Mouse (Mus musculus): Measurements from ENCODE around the gene Nectin1. TPM values are rescaled to one million over a fixed set of nuclear protein-coding genes. Genes with fewer than 3 reads are reported as not detected.

The Nectin1 gene
- 8.5 and 10.9 TPM in 2 replicates for polyA plus RNA-seq (2014; fragmentation: Nextera tagmentation; extraction: Ambion mirVana)

DNA sequence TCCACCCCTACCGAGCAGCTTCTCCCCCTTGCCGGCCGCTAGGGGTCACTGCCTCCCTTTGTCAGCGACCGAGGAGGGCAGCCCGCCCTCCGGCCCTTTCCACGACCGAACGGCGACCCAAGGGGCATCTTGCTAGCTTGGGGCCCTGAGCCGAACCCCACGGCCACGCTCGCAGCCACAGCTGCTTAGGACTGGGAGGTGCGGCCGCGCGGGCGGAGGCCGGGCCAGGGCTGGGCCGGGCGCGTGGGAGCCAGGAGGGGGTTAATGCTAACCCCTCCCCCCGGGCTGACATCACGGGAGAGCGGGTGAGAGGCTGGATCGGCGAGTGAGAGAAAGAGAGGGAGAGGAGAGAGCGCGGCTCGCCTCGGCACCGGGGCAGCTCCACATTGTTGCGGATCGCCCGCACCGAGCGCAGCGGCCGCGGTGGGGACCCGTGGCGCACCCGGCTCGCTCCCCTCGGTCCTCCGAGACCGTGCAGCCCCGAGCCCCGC, at the start of gene Nectin1:
Gene Nectin1, plus strand, starts transcription at position 338 of the 491 bp plus-strand sequence.
- peaks cover 16% of the 10 kb centered on the region for H3K4me1 ChIP-seq (replicated peaks; ENCODE audit: control insufficient read depth, insufficient read depth, low read length)
- WGBS: 0% methylated on average over 28 of the region's 51 CpGs
- peak; percentile 88 for ATAC-seq (ENCODE audit: low FRiP score)

DNA sequence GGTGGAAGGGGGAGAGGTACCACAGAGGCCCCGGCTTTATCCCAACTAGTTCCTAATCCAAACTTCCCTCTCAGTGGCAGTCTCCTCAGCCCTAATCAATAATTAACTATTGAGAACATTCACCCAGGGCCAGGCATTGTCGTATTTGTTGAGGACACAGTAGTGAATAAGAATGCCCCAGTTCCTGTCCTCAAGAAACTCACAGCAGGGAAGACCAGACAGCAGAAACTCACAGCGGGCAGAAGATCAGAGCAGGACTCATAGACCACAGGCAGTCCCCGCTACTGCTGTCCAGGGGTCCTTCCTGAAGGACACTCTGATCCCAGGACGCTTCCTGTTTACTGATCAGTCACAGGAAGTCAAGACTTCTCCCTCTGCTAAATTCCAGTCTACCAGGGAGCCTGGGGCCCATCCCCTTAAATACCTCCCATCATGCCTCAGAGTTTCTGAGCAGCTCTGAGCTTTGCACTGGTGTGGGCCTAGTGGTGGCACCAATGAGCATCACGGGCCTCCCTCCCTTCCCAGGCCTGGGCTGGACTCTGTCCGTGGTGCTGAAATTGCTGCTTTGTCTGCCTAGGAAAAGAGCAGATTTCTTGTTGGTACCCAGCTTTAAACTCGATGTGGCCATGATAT, 45.6 kb upstream of the Nectin1 start:
- Histone ChIP-seq H3K9me3 (ENCODE audit: control insufficient read depth, low read length) (no peaks in the 10 kb centered on the region), H3K4me1 (replicated peaks; ENCODE audit: control insufficient read depth, insufficient read depth, low read length) (no peaks in the 10 kb centered on the region; the same call in 1 of the 2 replicates), H3K27me3 (ENCODE audit: control insufficient read depth, insufficient read depth, low read length) (no peaks in the 10 kb centered on the region), H3K27ac (ENCODE audit: low read depth, low read length) (no peak overlapping the region), H3K4me3 (ENCODE audit: low read depth, low read length) (no peak overlapping the region), H3K4me2 (replicated peaks; ENCODE audit: low read depth, low read length) (no peak overlapping the region), H3K9ac (ENCODE audit: low read depth, low read length) (no peak overlapping the region), H3K36me3 (ENCODE audit: control insufficient read depth, insufficient read depth, low read length) (no peaks in the 10 kb centered on the region)
- peak; percentile 86 for DNase-seq (ENCODE audit: low spot score)
- 7% methylated on average over 8 of the region's 8 CpGs for WGBS
- no peak for ATAC-seq (ENCODE audit: low FRiP score)

More for the DNA sequence above, at the start of gene Nectin1:
- peak within 1 kb of the TSS; percentile 95 for H3K27ac ChIP-seq (ENCODE audit: low read depth, low read length)
- peak within 1 kb of the TSS; percentile 97 for H3K9ac ChIP-seq (ENCODE audit: low read depth, low read length)
- H3K4me2 ChIP-seq (replicated peaks; ENCODE audit: low read depth, low read length): peak within 1 kb of the TSS; percentile 74
- peak within 1 kb of the TSS; percentile 96 for H3K4me3 ChIP-seq (ENCODE audit: low read depth, low read length)
- no peaks in the 10 kb centered on the region for H3K9me3 ChIP-seq (ENCODE audit: control insufficient read depth, low read length)
- DNase-seq (ENCODE audit: low spot score): peak; percentile 90
- no peaks in the 10 kb centered on the region for H3K36me3 ChIP-seq (ENCODE audit: control insufficient read depth, insufficient read depth, low read length)
- H3K27me3 ChIP-seq (ENCODE audit: control insufficient read depth, insufficient read depth, low read length): 0 out of 2 replicates have a peak, but pooled peaks cover 2% of the 10 kb centered on the region

DNA sequence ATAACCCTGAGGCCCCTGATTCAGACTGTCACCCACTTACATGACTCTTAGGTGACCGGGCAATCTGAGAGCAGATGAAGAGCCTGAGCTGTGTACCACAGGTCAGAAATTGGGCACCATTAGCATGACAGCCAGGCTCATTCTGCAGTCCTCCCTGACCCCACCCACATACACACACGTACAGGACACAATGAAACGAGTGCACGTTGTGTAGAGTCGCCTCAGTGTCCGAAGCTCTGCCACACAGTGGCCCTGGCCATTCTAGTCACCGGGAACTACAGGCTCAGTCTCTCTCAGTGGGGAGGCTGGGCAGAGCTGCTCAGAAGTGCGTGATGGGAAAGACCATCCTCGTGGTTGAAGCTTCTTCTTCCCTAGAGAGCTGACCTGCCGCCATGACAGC, 44.9 kb upstream of the Nectin1 start:
- Histone ChIP-seq H3K27me3 (ENCODE audit: control insufficient read depth, insufficient read depth, low read length) (no peaks in the 10 kb centered on the region), H3K4me1 (replicated peaks; ENCODE audit: control insufficient read depth, insufficient read depth, low read length) (no peaks in the 10 kb centered on the region; the same call in 1 of the 2 replicates), H3K9ac (ENCODE audit: low read depth, low read length) (no peak overlapping the region), H3K9me3 (ENCODE audit: control insufficient read depth, low read length) (no peaks in the 10 kb centered on the region), H3K4me3 (ENCODE audit: low read depth, low read length) (no peak overlapping the region), H3K36me3 (ENCODE audit: control insufficient read depth, insufficient read depth, low read length) (no peaks in the 10 kb centered on the region), H3K27ac (ENCODE audit: low read depth, low read length) (peak overlapping the region; percentile 71), H3K4me2 (replicated peaks; ENCODE audit: low read depth, low read length) (no peak overlapping the region)
- no peak for DNase-seq (ENCODE audit: low spot score)
- ATAC-seq (ENCODE audit: low FRiP score): 0 out of 2 replicates have a peak, but pooled peaks have one; percentile 6
- 72% methylated on average over 10 of the region's 10 CpGs for WGBS

DNA sequence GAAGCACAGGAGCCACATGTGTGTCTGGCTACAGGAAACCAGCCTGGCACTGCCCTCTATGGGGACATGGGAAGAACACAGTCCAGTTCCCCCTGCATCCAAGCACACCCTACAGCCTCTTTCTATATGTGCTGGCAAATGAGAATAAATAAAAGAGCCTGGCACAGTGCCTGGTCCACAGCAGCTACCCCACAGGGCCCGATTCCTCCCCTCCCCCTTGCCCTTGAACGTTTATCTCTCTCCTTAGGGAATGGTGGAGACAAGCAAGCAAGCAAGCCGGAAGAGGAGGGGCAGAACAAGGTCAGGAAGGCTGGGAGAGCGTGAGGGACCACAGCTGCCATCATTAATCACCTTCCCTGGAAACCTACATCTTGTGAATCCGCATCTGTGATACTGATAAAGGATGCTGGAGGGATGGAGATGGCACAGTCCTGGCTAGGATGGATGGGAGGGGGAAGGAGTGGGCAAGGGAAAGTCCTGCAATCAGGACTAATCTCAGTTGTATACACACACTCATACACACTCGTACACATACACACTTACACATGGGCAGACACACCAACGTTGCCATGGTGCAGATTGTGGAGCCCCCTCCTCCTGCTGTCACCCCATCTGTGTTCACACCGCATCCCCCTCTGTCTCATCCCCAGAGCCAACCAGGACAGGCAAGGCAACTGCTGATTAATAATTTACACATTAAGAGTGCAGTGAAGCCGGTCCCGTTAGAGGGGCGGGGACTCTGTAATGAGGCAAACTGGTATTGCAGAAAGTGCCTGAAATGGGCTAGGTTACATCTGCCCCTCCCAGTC, 44.2 kb upstream of the Nectin1 start:
- H3K4me2 ChIP-seq (replicated peaks; ENCODE audit: low read depth, low read length): no peak overlapping the region
- no peaks in the 10 kb centered on the region for H3K36me3 ChIP-seq (ENCODE audit: control insufficient read depth, insufficient read depth, low read length)
- H3K9me3 ChIP-seq (ENCODE audit: control insufficient read depth, low read length): no peaks in the 10 kb centered on the region
- peak overlapping the region; percentile 71 for H3K27ac ChIP-seq (ENCODE audit: low read depth, low read length)
- H3K4me1 ChIP-seq (replicated peaks; ENCODE audit: control insufficient read depth, insufficient read depth, low read length): no peaks in the 10 kb centered on the region; the same call in 1 of the 2 replicates
- H3K27me3 ChIP-seq (ENCODE audit: control insufficient read depth, insufficient read depth, low read length): no peaks in the 10 kb centered on the region
- WGBS: 46% methylated on average over 11 of the region's 11 CpGs
- ATAC-seq (ENCODE audit: low FRiP score) (peak; percentile 82), DNase-seq (ENCODE audit: low spot score) (peak; percentile 52)
- H3K9ac ChIP-seq (ENCODE audit: low read depth, low read length): no peak overlapping the region
- no peak overlapping the region for H3K4me3 ChIP-seq (ENCODE audit: low read depth, low read length)

DNA sequence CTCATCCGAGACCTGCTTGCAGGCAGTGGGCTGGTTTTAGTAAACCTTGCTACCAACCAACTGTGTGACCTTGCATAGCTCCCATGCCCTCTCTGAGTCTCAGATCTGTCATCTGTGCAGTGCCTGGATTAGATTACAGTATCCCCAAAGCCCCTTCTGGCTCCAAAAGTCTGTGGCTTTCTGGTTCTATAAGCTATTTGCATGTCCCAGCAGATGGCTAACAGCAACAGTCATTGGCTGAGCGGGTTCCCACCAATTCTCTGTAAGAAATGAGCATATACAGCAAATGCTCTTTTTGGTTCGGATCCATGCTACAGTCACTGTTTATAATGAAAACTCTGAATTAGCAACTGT, 43.6 kb upstream of the Nectin1 start:
- H3K4me1 ChIP-seq (replicated peaks; ENCODE audit: control insufficient read depth, insufficient read depth, low read length): no peaks in the 10 kb centered on the region; the same call in 1 of the 2 replicates
- no peaks in the 10 kb centered on the region for H3K9me3 ChIP-seq (ENCODE audit: control insufficient read depth, low read length)
- ATAC-seq (ENCODE audit: low FRiP score) (peak; percentile 28; the same call in 1 of the 2 replicates), DNase-seq (ENCODE audit: low spot score) (no peak)
- H3K4me3 ChIP-seq (ENCODE audit: low read depth, low read length): no peak overlapping the region
- H3K9ac ChIP-seq (ENCODE audit: low read depth, low read length): no peak overlapping the region
- H3K4me2 ChIP-seq (replicated peaks; ENCODE audit: low read depth, low read length): no peak overlapping the region
- H3K27ac ChIP-seq (ENCODE audit: low read depth, low read length): peak overlapping the region; percentile 71
- no peaks in the 10 kb centered on the region for H3K36me3 ChIP-seq (ENCODE audit: control insufficient read depth, insufficient read depth, low read length)
- no peaks in the 10 kb centered on the region for H3K27me3 ChIP-seq (ENCODE audit: control insufficient read depth, insufficient read depth, low read length)
- 69% methylated on average over 3 of the region's 3 CpGs for WGBS

DNA sequence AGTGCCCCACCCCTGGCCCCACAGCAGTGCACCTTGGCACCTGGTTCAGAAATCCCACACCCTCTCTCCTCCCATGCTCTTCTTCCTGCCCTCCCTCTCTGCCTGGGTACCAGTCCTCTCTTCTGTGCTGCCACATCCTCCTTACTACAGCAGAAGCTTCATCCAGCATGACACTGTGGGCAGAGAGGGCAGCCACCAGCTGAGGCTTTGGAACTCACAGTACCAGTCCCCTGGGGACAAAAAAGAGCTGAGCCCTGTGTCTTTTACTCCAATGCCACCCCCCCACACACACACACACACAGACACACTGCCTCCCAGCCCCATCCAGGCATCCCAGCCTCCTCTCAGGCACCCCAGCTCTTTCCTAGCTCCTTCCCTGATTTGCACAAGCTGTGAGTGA, 42.0 kb upstream of the Nectin1 start:
- no peak for ATAC-seq (ENCODE audit: low FRiP score)
- Histone ChIP-seq H3K27ac (ENCODE audit: low read depth, low read length) (no peak overlapping the region), H3K9ac (ENCODE audit: low read depth, low read length) (no peak overlapping the region), H3K4me3 (ENCODE audit: low read depth, low read length) (no peak overlapping the region), H3K4me1 (replicated peaks; ENCODE audit: control insufficient read depth, insufficient read depth, low read length) (no peaks in the 10 kb centered on the region; the same call in 1 of the 2 replicates), H3K27me3 (ENCODE audit: control insufficient read depth, insufficient read depth, low read length) (no peaks in the 10 kb centered on the region), H3K36me3 (ENCODE audit: control insufficient read depth, insufficient read depth, low read length) (no peaks in the 10 kb centered on the region), H3K9me3 (ENCODE audit: control insufficient read depth, low read length) (no peaks in the 10 kb centered on the region), H3K4me2 (replicated peaks; ENCODE audit: low read depth, low read length) (no peak overlapping the region)
- no peak for DNase-seq (ENCODE audit: low spot score)

DNA sequence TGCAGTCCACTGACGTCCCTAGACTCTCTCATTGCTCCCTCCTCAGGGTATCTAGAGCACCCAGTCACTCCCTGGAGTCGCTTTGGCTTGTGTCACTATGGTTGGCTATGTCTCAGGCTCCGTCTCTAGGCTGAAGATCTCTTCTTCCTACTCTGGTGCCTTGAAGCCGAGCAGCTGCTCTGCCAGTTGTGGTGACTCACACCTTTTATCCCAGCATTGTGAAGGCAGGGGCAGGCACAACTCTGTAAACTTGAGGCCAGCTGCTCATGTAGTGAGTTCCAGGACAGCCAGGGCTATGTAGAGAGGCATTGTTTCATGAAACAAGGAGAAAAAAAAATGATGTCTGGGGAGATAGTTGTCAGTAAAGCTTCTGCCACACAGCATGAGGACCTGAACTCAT, 36.2 kb upstream of the Nectin1 start:
- H3K4me2 ChIP-seq (replicated peaks; ENCODE audit: low read depth, low read length): no peak overlapping the region
- DNase-seq (ENCODE audit: low spot score): no peak
- no peaks in the 10 kb centered on the region for H3K4me1 ChIP-seq (replicated peaks; ENCODE audit: control insufficient read depth, insufficient read depth, low read length)
- H3K9ac ChIP-seq (ENCODE audit: low read depth, low read length): no peak overlapping the region
- H3K4me3 ChIP-seq (ENCODE audit: low read depth, low read length): no peak overlapping the region
- no peaks in the 10 kb centered on the region for H3K9me3 ChIP-seq (ENCODE audit: control insufficient read depth, low read length)
- H3K27me3 ChIP-seq (ENCODE audit: control insufficient read depth, insufficient read depth, low read length): no peaks in the 10 kb centered on the region
- 76% methylated on average over 4 of the region's 4 CpGs for WGBS
- no peaks in the 10 kb centered on the region for H3K36me3 ChIP-seq (ENCODE audit: control insufficient read depth, insufficient read depth, low read length)
- ATAC-seq (ENCODE audit: low FRiP score): no peak
- no peak overlapping the region for H3K27ac ChIP-seq (ENCODE audit: low read depth, low read length)

DNA sequence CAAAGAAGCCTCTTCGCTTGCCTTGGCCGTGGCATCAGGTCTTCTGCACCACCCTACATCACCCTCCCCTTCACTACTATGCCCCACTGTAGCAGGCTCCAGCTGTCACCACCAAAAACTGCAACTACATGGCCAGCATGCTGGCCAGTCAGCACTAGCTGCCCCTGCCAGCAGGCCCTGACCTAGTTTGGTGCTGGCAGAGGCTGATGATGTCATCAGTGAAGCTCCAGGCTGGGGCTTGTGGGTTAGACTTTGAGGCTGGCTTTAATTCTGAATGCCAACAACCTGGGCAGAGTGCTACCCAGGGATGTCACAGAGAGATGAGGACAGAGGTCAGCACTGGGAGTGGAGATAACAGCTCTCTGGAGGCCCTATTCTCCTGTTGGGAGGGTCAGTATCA, 35.1 kb upstream of the Nectin1 start:
- ATAC-seq (ENCODE audit: low FRiP score) (no peak), DNase-seq (ENCODE audit: low spot score) (no peak)
- no peaks in the 10 kb centered on the region for H3K4me1 ChIP-seq (replicated peaks; ENCODE audit: control insufficient read depth, insufficient read depth, low read length)
- H3K9me3 ChIP-seq (ENCODE audit: control insufficient read depth, low read length): no peaks in the 10 kb centered on the region
- H3K36me3 ChIP-seq (ENCODE audit: control insufficient read depth, insufficient read depth, low read length): no peaks in the 10 kb centered on the region
- H3K9ac ChIP-seq (ENCODE audit: low read depth, low read length): no peak overlapping the region
- no peak overlapping the region for H3K27ac ChIP-seq (ENCODE audit: low read depth, low read length)
- no peaks in the 10 kb centered on the region for H3K27me3 ChIP-seq (ENCODE audit: control insufficient read depth, insufficient read depth, low read length)
- 97% methylated on average over 2 of the region's 2 CpGs for WGBS
- no peak overlapping the region for H3K4me3 ChIP-seq (ENCODE audit: low read depth, low read length)
- H3K4me2 ChIP-seq (replicated peaks; ENCODE audit: low read depth, low read length): no peak overlapping the region

Measured in hindbrain, embryonic 11.5 days (tissue).